Mouse (Mus musculus) midbrain, embryonic 14.5 days (tissue): ENCODE data around the gene Nol10. TPM values are rescaled to one million over a fixed set of nuclear protein-coding genes. Genes with fewer than 3 reads are reported as not detected.

Experiments
- ATAC-seq: fragments of 200-750 bp; cut with Nextera tagmentation; 2 replicates; pipeline ENCODE4 v1.8.0; 2017; ENCODE audit warnings: moderate number of reproducible peaks, moderate library complexity; ENCODE audit not compliant: low FRiP score, low TSS enrichment
- DNase-seq: peaks from one replicate; pipeline ENCODE4 v3.0.0-alpha.2; 2015
- H3K27ac ChIP-seq: fragments of 300-500 bp; sonication (generic); replicated peaks from 2 replicates; pipeline ENCODE4 v1.5.1; 2014; ENCODE audit warnings: mild to moderate bottlenecking, low read depth, low read length, moderate library complexity
- H3K27me3 ChIP-seq: fragments of 300-500 bp; sonication (generic); 2 replicates; pipeline ENCODE4 v1.6.1; 2014; ENCODE audit warnings: low read length, control low read depth, mixed read lengths; ENCODE audit not compliant: control insufficient read depth, insufficient read depth
- H3K36me3 ChIP-seq: fragments of 300-500 bp; sonication (generic); 2 replicates; pipeline ENCODE4 v1.6.1; 2014; ENCODE audit warnings: low read length, control low read depth; ENCODE audit not compliant: control insufficient read depth, insufficient read depth
- H3K4me1 ChIP-seq: fragments of 300-500 bp; sonication (generic); 2 replicates; pipeline ENCODE4 v1.6.1; 2014; ENCODE audit warnings: mild to moderate bottlenecking, antibody characterized with exemption, low read length, control low read depth; ENCODE audit not compliant: control insufficient read depth, insufficient read depth
- H3K4me2 ChIP-seq: fragments of 300-500 bp; sonication (generic); 2 replicates; pipeline ENCODE4 v1.6.1; 2014; ENCODE audit warnings: mild to moderate bottlenecking, low read length, moderate library complexity
- H3K4me3 ChIP-seq: fragments of 300-500 bp; sonication (generic); replicated peaks from 2 replicates; pipeline ENCODE4 v1.5.1; 2014; ENCODE audit warnings: low read depth, low read length
- H3K9ac ChIP-seq: fragments of 300-500 bp; sonication (generic); replicated peaks from 2 replicates; pipeline ENCODE4 v1.6.1; 2014; ENCODE audit warnings: mild to moderate bottlenecking, low read length, moderate library complexity
- H3K9me3 ChIP-seq: fragments of 300-500 bp; sonication (generic); 2 replicates; pipeline ENCODE4 v1.6.1; 2016; ENCODE audit warnings: low read length, control low read depth, mixed read lengths; ENCODE audit not compliant: control insufficient read depth
- WGBS: fragments of 180-500 bp; shearing (Covaris S2); extraction: QIAGEN DNeasy Blood & Tissue Kit; methylation state at CpG from one replicate; pipeline ENCODE4 v1.1.7; 2014; 5-methylcytosine and 5-hydroxymethylcytosine counted together
- polyA plus RNA-seq: library from polyadenylated mRNA; unstranded; fragments of >200 nt; fragmentation: Nextera tagmentation; extraction: Ambion mirVana; gene quantifications from 2 replicates; pipeline ENCODE4 v1.2.1, GENCODE M21; 2014

The Nol10 gene
- polyA plus RNA-seq, 1 experiment from 2014 or later, result 21.7 TPM

DNA sequence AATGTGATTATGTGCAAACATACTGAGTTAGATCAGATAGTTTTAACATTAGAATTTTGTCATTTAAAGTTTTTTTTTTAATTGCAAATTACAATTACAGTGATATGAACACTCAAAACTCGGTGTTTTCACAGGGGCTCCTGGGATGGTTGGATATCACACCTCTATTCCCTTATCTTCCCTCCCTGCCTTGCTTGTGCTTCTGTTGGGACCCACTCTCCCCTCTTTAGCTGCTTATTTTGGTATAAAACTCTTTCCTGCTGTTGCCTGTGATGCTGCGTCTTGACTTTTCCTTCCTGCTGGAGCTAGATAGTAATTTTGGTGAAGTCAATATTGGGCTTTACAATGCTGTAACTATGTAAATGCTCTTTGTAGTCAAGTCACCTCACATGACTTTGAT lies 63.0 kb downstream of the Nol10 start:
- WGBS, result 89% methylated on average over 2 of the region's 2 CpGs
- H3K9ac ChIP-seq, result no peak overlapping the region
- ATAC-seq, result no peak
- no peak overlapping the region for H3K4me3 ChIP-seq
- H3K9me3 ChIP-seq, result no peaks in the 10 kb centered on the region
- H3K27me3 ChIP-seq, result no peaks in the 10 kb centered on the region
- H3K27ac ChIP-seq, result no peak overlapping the region
- H3K4me1 ChIP-seq, result no peaks in the 10 kb centered on the region
- H3K4me2 ChIP-seq, result no peak overlapping the region
- peaks cover 37% of the 10 kb centered on the region for H3K36me3 ChIP-seq
- no peak for DNase-seq

DNA sequence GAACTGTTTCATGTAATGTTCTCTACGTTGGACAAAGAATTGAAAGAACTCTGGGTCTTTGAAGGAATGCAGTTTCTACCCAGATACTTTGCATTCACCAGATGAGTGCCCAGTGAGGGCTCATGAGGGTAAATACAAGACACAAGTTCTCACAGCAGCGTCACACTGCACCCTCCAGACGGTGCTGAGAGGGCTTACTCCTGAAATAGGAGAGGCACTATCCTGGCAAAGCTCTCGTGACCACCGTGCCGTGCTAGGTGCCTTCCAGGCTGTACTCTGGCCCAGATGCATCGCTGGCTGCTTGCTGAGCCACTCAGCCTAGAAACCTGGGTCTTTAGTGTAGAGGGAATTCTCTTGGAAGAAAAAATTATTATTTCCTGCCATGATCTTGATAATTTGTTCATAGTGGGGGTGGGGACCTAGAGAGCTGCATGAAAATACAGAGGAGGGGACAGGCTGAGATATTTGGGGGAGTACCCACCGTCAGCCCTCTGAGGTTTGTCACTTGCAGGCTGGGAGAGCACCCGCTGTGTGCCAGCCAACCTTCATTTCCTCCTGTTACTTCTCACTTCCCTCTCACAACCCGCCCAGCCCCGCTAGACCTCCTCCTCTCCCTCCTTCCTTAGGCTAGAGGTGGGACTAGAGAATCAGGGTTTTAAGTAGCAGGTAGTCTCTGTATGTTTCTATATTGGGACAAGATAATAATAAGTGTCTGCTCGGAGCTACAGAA lies 63.7 kb downstream of the Nol10 start:
- H3K4me1 ChIP-seq, result no peaks in the 10 kb centered on the region
- peaks cover 38% of the 10 kb centered on the region for H3K36me3 ChIP-seq
- ATAC-seq (no peak), DNase-seq (no peak)
- WGBS, result 87% methylated on average over 12 of the region's 12 CpGs
- H3K9ac ChIP-seq, result no peak overlapping the region
- H3K27me3 ChIP-seq, result no peaks in the 10 kb centered on the region
- H3K9me3 ChIP-seq, result no peaks in the 10 kb centered on the region
- H3K4me3 ChIP-seq, result no peak overlapping the region
- no peak overlapping the region for H3K27ac ChIP-seq
- H3K4me2 ChIP-seq, result no peak overlapping the region

DNA sequence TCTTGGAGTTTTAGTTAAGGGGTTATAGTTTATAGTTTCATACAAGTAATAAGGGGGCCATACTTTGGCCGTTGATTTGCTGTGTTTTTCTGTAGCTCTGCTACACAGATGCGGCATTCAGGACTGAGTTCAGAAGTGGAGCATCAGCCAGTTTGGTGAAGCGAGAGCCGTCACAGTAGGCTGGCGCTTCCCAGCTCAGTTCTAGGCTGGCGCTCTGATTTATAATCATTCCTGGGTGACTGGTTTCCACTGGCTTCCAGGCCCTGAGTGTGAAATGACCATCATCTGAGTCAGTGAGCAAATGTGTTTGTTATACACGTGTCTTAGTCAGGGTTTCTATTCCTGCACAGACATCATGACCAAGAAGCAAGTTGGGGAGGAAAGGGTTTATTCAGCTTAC lies 66.5 kb downstream of the Nol10 start:
- Histone ChIP-seq H3K9ac (no peak overlapping the region), H3K27me3 (no peaks in the 10 kb centered on the region), H3K4me3 (no peak overlapping the region), H3K4me2 (no peak overlapping the region), H3K9me3 (no peaks in the 10 kb centered on the region), H3K36me3 (peaks cover 40% of the 10 kb centered on the region), H3K27ac (no peak overlapping the region), H3K4me1 (no peaks in the 10 kb centered on the region)
- no peak for ATAC-seq
- 93% methylated on average over 7 of the region's 7 CpGs for WGBS
- no peak for DNase-seq

DNA sequence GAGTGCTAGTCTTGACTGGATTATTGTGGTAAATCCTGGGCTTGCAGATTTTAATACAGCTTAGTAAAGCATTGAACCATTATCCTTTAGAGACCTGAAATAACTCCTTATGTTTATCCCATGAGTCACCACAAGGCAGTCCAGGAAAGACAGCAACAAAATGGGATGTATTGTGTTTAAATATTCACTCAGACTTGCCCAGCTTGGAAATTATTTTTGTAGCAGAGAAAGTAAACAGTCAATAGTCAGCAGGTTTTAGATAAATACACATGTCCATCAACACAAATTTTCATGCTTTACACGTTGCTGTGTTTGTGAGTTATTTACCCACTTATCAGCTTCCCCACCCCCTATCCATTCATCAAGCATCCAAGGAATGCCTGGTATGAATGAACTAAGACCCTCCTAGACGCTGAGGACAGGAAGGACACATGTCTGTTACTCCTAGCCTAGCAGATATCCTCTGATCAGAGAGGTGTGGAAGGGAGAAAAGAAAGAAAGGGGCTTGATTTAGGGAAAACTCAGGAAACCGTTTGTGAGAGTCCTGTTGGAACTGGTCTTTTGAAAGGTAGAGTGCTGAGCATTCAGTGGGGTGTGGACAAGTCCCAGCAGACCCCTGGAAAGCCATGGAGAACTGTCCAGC lies 72.0 kb downstream of the Nol10 start:
- H3K27me3 ChIP-seq, result no peaks in the 10 kb centered on the region
- H3K9ac ChIP-seq, result no peak overlapping the region
- H3K4me2 ChIP-seq, result no peak overlapping the region
- peaks cover 72% of the 10 kb centered on the region for H3K36me3 ChIP-seq
- H3K27ac ChIP-seq, result no peak overlapping the region
- no peak for ATAC-seq
- DNase-seq, result no peak
- no peaks in the 10 kb centered on the region for H3K4me1 ChIP-seq
- no peaks in the 10 kb centered on the region for H3K9me3 ChIP-seq
- 57% methylated on average over 3 of the region's 3 CpGs for WGBS
- H3K4me3 ChIP-seq, result no peak overlapping the region

DNA sequence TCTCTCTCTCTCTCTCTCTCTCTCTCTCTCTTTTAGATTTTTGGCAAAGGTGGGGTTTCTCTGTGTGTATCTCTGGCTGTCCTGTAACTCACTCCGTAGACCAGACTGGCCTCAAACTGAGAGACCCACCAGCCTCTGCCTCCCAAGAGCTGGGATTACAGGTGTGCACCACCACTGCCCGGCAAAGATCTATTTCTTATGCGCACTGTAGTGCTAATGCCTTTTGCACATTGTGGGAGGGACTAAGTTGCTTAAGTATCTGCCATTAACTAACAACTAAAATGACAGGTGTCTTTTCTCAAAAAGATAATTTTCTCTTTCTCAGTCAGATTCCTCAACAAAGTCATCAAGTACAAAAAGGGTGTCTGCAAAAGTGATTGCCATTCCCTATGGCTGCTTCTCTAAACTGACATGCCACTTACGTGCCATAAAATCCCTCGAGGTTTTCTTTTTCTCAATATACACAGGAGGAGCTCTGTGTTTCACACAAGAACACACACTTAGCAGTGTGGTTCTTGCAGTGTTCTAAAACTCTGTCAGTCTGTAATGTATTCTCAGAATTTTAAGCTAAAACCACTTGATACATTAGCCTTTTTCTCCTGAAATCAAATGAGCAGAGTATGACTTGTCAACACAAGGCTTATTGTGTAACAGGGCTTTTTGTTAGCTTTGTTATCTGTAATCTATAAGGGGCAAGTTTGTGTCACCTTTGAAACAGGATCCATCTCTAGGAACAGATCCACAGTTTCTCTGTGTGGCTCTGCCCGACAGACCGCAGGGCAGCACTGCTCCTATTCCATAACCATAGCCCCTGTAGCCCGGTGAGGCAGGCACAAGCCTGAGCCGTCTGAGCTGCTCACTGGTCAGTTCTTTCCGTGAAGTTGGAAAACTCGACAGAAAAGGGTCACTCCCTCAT lies 77.3 kb downstream of the Nol10 start:
- no peak for ATAC-seq
- H3K27me3 ChIP-seq, result no peaks in the 10 kb centered on the region
- no peak for DNase-seq
- H3K4me2 ChIP-seq, result no peak overlapping the region
- H3K27ac ChIP-seq, result no peak overlapping the region
- H3K4me3 ChIP-seq, result no peak overlapping the region
- H3K4me1 ChIP-seq, result no peaks in the 10 kb centered on the region
- H3K9me3 ChIP-seq, result no peaks in the 10 kb centered on the region
- WGBS, result 89% methylated on average over 11 of the region's 11 CpGs
- H3K36me3 ChIP-seq, result peaks cover 71% of the 10 kb centered on the region
- H3K9ac ChIP-seq, result no peak overlapping the region

DNA sequence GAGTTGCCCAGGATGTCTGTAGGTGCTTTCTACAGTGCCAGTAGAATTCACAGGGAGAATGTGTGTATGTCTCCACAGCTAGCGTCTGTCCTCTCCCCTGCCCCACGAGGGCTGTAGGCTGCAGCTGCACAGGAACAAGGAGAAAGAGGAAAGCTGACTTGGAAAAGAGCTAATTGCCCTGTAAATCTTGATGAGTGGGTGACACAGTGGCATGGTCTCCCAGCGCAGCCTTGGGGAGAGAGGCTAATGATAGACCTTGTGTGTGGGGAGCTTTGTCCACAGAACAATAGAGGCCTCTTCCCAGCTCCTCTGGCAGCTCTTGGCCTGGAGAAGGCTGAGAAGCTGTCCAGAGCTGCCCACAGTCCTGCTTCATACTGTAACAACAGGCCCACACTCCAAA lies 78.5 kb downstream of the Nol10 start:
- H3K4me2 ChIP-seq, result no peak overlapping the region
- no peak for ATAC-seq
- WGBS, result 77% methylated on average over 3 of the region's 3 CpGs
- no peak for DNase-seq
- no peaks in the 10 kb centered on the region for H3K4me1 ChIP-seq
- no peak overlapping the region for H3K27ac ChIP-seq
- H3K36me3 ChIP-seq, result peaks cover 71% of the 10 kb centered on the region
- no peak overlapping the region for H3K4me3 ChIP-seq
- H3K9ac ChIP-seq, result no peak overlapping the region
- no peaks in the 10 kb centered on the region for H3K9me3 ChIP-seq
- no peaks in the 10 kb centered on the region for H3K27me3 ChIP-seq

DNA sequence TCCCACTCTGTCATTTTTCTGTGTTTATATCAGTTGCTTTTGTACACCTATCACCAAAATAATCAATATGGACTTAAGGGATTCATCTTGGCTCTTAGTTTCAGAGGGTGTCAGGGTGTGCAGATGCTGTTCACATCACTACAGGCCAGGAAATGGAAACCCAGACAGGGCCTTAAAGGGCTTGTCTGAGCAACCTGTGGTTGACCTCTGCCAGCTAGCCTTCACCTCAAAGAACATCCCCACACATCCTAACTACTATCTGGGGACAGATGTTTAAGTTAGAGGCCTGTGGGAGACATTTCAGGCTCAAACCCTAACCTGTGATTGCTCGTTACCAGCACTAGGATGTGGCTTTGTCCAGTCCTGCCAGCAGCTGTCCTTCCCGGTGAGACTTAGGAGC lies 82.3 kb downstream of the Nol10 start:
- no peaks in the 10 kb centered on the region for H3K27me3 ChIP-seq
- no peak overlapping the region for H3K4me2 ChIP-seq
- no peak overlapping the region for H3K27ac ChIP-seq
- no peak overlapping the region for H3K4me3 ChIP-seq
- DNase-seq, result no peak
- WGBS, result 100% methylated on average over 2 of the region's 2 CpGs
- H3K9me3 ChIP-seq, result no peaks in the 10 kb centered on the region
- peaks cover 51% of the 10 kb centered on the region for H3K36me3 ChIP-seq
- no peaks in the 10 kb centered on the region for H3K4me1 ChIP-seq
- H3K9ac ChIP-seq, result no peak overlapping the region
- ATAC-seq, result no peak

DNA sequence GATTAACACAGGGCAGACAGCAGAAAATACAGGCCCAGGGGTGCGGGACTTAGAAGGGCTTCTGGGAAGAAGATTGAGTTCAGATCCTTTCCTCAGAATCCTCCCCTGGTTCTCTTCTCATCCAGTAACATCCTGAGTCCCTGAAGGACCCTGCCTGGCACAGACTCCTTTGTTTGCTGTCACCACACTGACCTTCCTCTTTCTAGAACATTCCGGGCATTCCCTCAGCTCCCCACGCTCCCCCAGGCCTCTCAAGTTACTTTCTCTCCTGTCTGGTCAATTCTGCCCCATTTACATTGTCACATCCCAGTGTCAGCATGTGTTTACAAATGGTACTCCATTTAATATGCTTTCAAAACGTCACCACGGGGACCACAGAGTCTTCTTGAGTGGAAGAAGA lies 82.9 kb downstream of the Nol10 start:
- Histone ChIP-seq H3K27me3 (no peaks in the 10 kb centered on the region), H3K9ac (no peak overlapping the region), H3K27ac (no peak overlapping the region), H3K9me3 (no peaks in the 10 kb centered on the region), H3K36me3 (peaks cover 45% of the 10 kb centered on the region), H3K4me2 (no peak overlapping the region), H3K4me1 (no peaks in the 10 kb centered on the region), H3K4me3 (no peak overlapping the region)
- no peak for ATAC-seq
- no peak for DNase-seq
- WGBS, result 95% methylated on average over 5 of the region's 5 CpGs
